Mouse (Mus musculus): Measurements from ENCODE around the gene Ankrd6. TPM values are rescaled to one million over a fixed set of nuclear protein-coding genes. Genes with fewer than 3 reads are reported as not detected.

The Ankrd6 gene
- total RNA-seq (2023): 2.3 TPM

GRCm38 (mm10) chr4:32950356-32951034 lies at the start of gene Ankrd6:
Gene Ankrd6 (minus strand): TSS chr4:32950841.

GRCm38 (mm10) chr4:32982716-32983175 lies 32.1 kb upstream of the Ankrd6 start, which contains the start of gene Rragd:
Gene Rragd (plus strand): TSS chr4:32983037.

GRCm38 (mm10) chr4:32799966-32800576 lies 150.6 kb downstream of the Ankrd6 start, which contains the start of gene Lyrm2:
Gene Lyrm2 (plus strand): TSS chr4:32800253.

Other genes with a start within 250 kb of the Ankrd6 start
- 21.4 TPM for gene Lyrm2, start 150.6 kb downstream of the Ankrd6 start, total RNA-seq (2023)
- gene Rragd, start 32.2 kb upstream of the Ankrd6 start, total RNA-seq (2023): 4.2 TPM
- 124 TPM for gene Ube2j1, start 80.6 kb upstream of the Ankrd6 start, total RNA-seq (2023)
- 7.3 TPM for gene Gabrr2, start 112.2 kb upstream of the Ankrd6 start, total RNA-seq (2023)
- not detected for gene Gabrr1, start 181.7 kb upstream of the Ankrd6 start, total RNA-seq (2023)
- gene Pm20d2, start 238.9 kb upstream of the Ankrd6 start, total RNA-seq (2023): not detected